Mouse (Mus musculus) cerebellum, postnatal 36 days (tissue): ENCODE data around the gene Zfp202.
"Not testable (repeated sequence)": the region's sequence is repeated elsewhere in the genome, so short reads cannot be mapped to it uniquely, and the experiment has no call there.

Experiments
- DNase-seq, 2 experiments: peaks; one replicate each; pipeline ENCODE4 v3.0.0; 2021 to 2022; ENCODE audit warnings: mixed read lengths in 2 of 2

Gene Zfp202

GRCm38 (mm10) chr9:40192098-40193038 is at the start of gene Zfp202:
Gene Zfp202 (plus strand): TSS chr9:40192316.
- peak; percentile 73 to 83 for DNase-seq

GRCm38 (mm10) chr9:40155118-40155644 is 36.9 kb upstream of the Zfp202 start:
- DNase-seq = no peak

- DNase-seq = no peak
Measured at GRCm38 (mm10) chr9:40166446-40166845, 25.7 kb upstream of the Zfp202 start.

GRCm38 (mm10) chr9:40177017-40177416 is 15.1 kb upstream of the Zfp202 start:
- DNase-seq = no peak

- no peak for DNase-seq
Measured at GRCm38 (mm10) chr9:40180620-40181019, 11.5 kb upstream of the Zfp202 start, which contains the start of gene Olfr986. Gene Olfr986 (plus strand): TSS chr9:40180920.

- DNase-seq = not testable (repeated sequence)
Measured at GRCm38 (mm10) chr9:40185166-40185565, 7.0 kb upstream of the Zfp202 start.

- DNase-seq = no peak
Measured at GRCm38 (mm10) chr9:40191086-40191876, 835 bp upstream of the Zfp202 start.

- no peak for DNase-seq
Measured at GRCm38 (mm10) chr9:40195981-40196380, 3.9 kb downstream of the Zfp202 start.

- no peak for DNase-seq
Measured at GRCm38 (mm10) chr9:40206546-40206950, 14.4 kb downstream of the Zfp202 start.

GRCm38 (mm10) chr9:40210744-40211143 is 18.6 kb downstream of the Zfp202 start:
- DNase-seq = no peak

GRCm38 (mm10) chr9:40214058-40214457 is 21.9 kb downstream of the Zfp202 start:
- no peak for DNase-seq

- DNase-seq = no peak
Measured at GRCm38 (mm10) chr9:40216651-40217050, 24.5 kb downstream of the Zfp202 start.

- no peak for DNase-seq
Measured at GRCm38 (mm10) chr9:40224289-40224688, 32.2 kb downstream of the Zfp202 start.

- peak; percentile 51 to 63 for DNase-seq
Measured at GRCm38 (mm10) chr9:40227874-40228789, 36.0 kb downstream of the Zfp202 start.

GRCm38 (mm10) chr9:40228804-40229331 is 36.8 kb downstream of the Zfp202 start:
- DNase-seq = no peak

GRCm38 (mm10) chr9:40229479-40229878 is 37.4 kb downstream of the Zfp202 start:
- DNase-seq = no peak

GRCm38 (mm10) chr9:40231019-40231418 is 38.9 kb downstream of the Zfp202 start:
- DNase-seq = no peak

GRCm38 (mm10) chr9:40234233-40235072 is 42.3 kb downstream of the Zfp202 start:
- no peak for DNase-seq

- DNase-seq = no peak
Measured at GRCm38 (mm10) chr9:40235220-40235619, 43.1 kb downstream of the Zfp202 start.

GRCm38 (mm10) chr9:40239749-40240148 is 47.6 kb downstream of the Zfp202 start:
- no peak for DNase-seq

- no peak for DNase-seq
Measured at GRCm38 (mm10) chr9:40240311-40240710, 48.2 kb downstream of the Zfp202 start.
